Mouse (Mus musculus): ENCODE results near the gene Rbm5. TPM values are rescaled to one million over a fixed set of nuclear protein-coding genes. Genes with fewer than 3 reads are reported as not detected.

The Rbm5 gene
- 205 and 225 TPM in 2 replicates for total RNA-seq (2023)

GRCm38 (mm10) chr9:107770374-107771290 lies at the start of gene Rbm5:
Gene Rbm5, minus strand, starts transcription at chr9:107770996.

DNA sequence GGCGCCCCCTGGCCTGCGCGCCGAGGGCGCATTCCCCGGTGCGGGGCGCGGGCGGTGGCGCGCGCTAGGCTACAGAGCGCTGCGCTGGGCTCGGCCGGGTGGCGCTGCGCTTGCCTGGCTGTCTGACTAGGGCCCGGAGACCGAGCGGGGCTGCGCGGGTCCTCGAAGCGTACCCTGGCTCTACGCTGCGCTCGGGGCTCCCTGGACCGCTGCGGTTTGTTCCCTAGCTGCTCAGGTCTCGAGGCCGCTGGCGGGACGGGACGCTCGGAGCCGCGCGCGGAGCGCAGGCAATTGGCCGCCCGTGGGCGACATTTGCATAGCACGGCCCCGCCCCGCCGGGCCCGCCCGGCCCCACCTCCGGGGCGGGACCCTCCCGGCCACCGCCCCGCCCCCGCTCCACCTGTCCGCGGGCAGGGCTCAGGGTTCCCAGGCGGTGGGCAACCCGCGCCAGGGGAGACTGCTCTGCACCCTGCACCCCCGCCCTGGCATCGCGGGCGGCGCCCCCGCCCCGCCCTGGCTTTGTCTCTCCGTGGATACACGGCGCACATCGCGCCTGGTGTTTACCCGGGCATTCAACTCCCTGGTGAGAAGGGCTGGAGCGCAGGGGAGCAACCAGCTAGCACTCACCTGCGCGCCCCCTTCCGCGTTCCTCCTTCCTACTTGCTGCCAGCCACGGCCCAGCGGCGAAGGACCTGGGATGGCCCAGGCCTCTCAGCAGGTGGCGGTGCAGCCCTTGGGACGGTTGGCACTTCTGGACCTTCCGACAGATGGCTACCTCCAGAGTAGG lies 60.9 kb downstream of the Rbm5 start, which contains the start of gene Sema3f:
TSS of gene Sema3f (minus strand) at position 779 of the 787 bp plus-strand sequence.

Other genes with a start within 250 kb of the Rbm5 start
- 15.2 and 21.1 TPM in 2 replicates for gene Tmem115, start 237.1 kb downstream of the Rbm5 start, total RNA-seq (2023)
- 4.0 and 5.0 TPM in 2 replicates for gene Cyb561d2, start 228.8 kb downstream of the Rbm5 start, total RNA-seq (2023)
- 7.0 and 7.2 TPM in 2 replicates for gene Nprl2, start 228.8 kb downstream of the Rbm5 start, total RNA-seq (2023)
- gene Zmynd10, start 223.7 kb downstream of the Rbm5 start, total RNA-seq (2023) = not detected in 2 replicates
- gene Rassf1, start 219.4 kb downstream of the Rbm5 start, total RNA-seq (2023) = 46.9 and 58.1 TPM in 2 replicates
- 6.6 and 6.7 TPM in 2 replicates for gene Tusc2, start 207.7 kb downstream of the Rbm5 start, total RNA-seq (2023)
- gene Hyal2, start 203.1 kb downstream of the Rbm5 start, total RNA-seq (2023) = 1.4 and 1.7 TPM in 2 replicates
- 1.2 and 2.2 TPM in 2 replicates for gene Hyal1, start 194.1 kb downstream of the Rbm5 start, total RNA-seq (2023)
- 6.3 and 8.5 TPM in 2 replicates for gene Naa80, start 192.1 kb downstream of the Rbm5 start, total RNA-seq (2023)
- gene Hyal3, start 190.2 kb downstream of the Rbm5 start, total RNA-seq (2023) = 0.57 and 1.3 TPM in 2 replicates
- 9.7 and 10.0 TPM in 2 replicates for gene Ifrd2, start 183.4 kb downstream of the Rbm5 start, total RNA-seq (2023)
- gene Sema3b, start 161.8 kb downstream of the Rbm5 start, total RNA-seq (2023) = 0.27 TPM in 1 of 2 replicates, not detected in the other
- 1,061 and 1,167 TPM in 2 replicates for gene Gnai2, start 135.6 kb downstream of the Rbm5 start, total RNA-seq (2023)
- gene Slc38a3, start 101.5 kb downstream of the Rbm5 start, total RNA-seq (2023) = not detected in 2 replicates
- gene Gnat1, start 91.3 kb downstream of the Rbm5 start, total RNA-seq (2023) = not detected in 2 replicates
- gene Sema3f, start 60.5 kb downstream of the Rbm5 start, total RNA-seq (2023) = not detected in 2 replicates
- gene Rbm6, start 102.2 kb upstream of the Rbm5 start, total RNA-seq (2023) = 49.9 and 76.4 TPM in 2 replicates
- gene Mon1a, start 117.2 kb upstream of the Rbm5 start, total RNA-seq (2023) = 9.3 and 9.5 TPM in 2 replicates
- 0.29 and 0.69 TPM in 2 replicates for gene Mst1r, start 135.9 kb upstream of the Rbm5 start, total RNA-seq (2023)
- gene Actl11, start 157.5 kb upstream of the Rbm5 start, total RNA-seq (2023) = not detected in 2 replicates
- not detected in 2 replicates for gene Camkv, start 164.7 kb upstream of the Rbm5 start, total RNA-seq (2023)
- gene Traip, start 179.1 kb upstream of the Rbm5 start, total RNA-seq (2023) = 19.4 and 24.4 TPM in 2 replicates
- gene Uba7, start 204.5 kb upstream of the Rbm5 start, total RNA-seq (2023) = 71.8 and 86.9 TPM in 2 replicates
- gene Gm20661, start 212.1 kb upstream of the Rbm5 start, total RNA-seq (2023) = 0.41 TPM in 1 of 2 replicates, not detected in the other
- 1.6 and 1.9 TPM in 2 replicates for gene Inka1, start 214.9 kb upstream of the Rbm5 start, total RNA-seq (2023)
- gene Cdhr4, start 221.5 kb upstream of the Rbm5 start, total RNA-seq (2023) = not detected in 2 replicates
- not detected in 2 replicates for gene Gm20662, start 225.4 kb upstream of the Rbm5 start, total RNA-seq (2023)
- 111 and 125 TPM in 2 replicates for gene Ip6k1, start 231.5 kb upstream of the Rbm5 start, total RNA-seq (2023)

Measured in neutrophil, adult 65 days (primary cell).